Mouse (Mus musculus): ENCODE results near the gene Haao. TPM values are rescaled to one million over a fixed set of nuclear protein-coding genes. Genes with fewer than 3 reads are reported as not detected.

Haao gene
- total RNA-seq (2021): 0.43 and 3.8 TPM in 2 replicates
- long read RNA-seq, transcript Haao-201 (10 exons, 1,381 nt): major isoform, 114 of 157 reads
- long read RNA-seq, partial matches to known transcripts: 18 of 157 reads
- long read RNA-seq, other reads (novel, unspliced or antisense): 25 of 157 reads

- no peak for DNase-seq
Observed at GRCm38 (mm10) chr17:83847815-83848214, at the start of gene Haao. Haao (minus strand) TSS chr17:83847963.

- no peak for DNase-seq
Observed at GRCm38 (mm10) chr17:83897361-83897799, 49.6 kb upstream of the Haao start.

- no peak for DNase-seq
Observed at GRCm38 (mm10) chr17:83896723-83897122, 49.0 kb upstream of the Haao start.

GRCm38 (mm10) chr17:83895321-83895770 lies 47.6 kb upstream of the Haao start:
- no peak for DNase-seq

- DNase-seq: no peak
Observed at GRCm38 (mm10) chr17:83893134-83893533, 45.4 kb upstream of the Haao start.

- DNase-seq: no peak
Observed at GRCm38 (mm10) chr17:83891864-83892263, 44.1 kb upstream of the Haao start.

GRCm38 (mm10) chr17:83890373-83890696 lies 42.6 kb upstream of the Haao start:
- DNase-seq: no peak

GRCm38 (mm10) chr17:83889691-83890372 lies 42.1 kb upstream of the Haao start:
- peak; percentile 11 for DNase-seq

- no peak for DNase-seq
Observed at GRCm38 (mm10) chr17:83889329-83889690, 41.5 kb upstream of the Haao start.

GRCm38 (mm10) chr17:83887241-83887640 lies 39.5 kb upstream of the Haao start:
- no peak for DNase-seq

- no peak for DNase-seq
Observed at GRCm38 (mm10) chr17:83886395-83886794, 38.6 kb upstream of the Haao start.

- DNase-seq: no peak
Observed at GRCm38 (mm10) chr17:83885750-83886149, 38.0 kb upstream of the Haao start.

GRCm38 (mm10) chr17:83885021-83885582 lies 37.3 kb upstream of the Haao start:
- no peak for DNase-seq

- no peak for DNase-seq
Observed at GRCm38 (mm10) chr17:83882788-83883187, 35.0 kb upstream of the Haao start.

- no peak for DNase-seq
Observed at GRCm38 (mm10) chr17:83881071-83881470, 33.3 kb upstream of the Haao start.

- DNase-seq: no peak
Observed at GRCm38 (mm10) chr17:83880174-83880710, 32.5 kb upstream of the Haao start.

GRCm38 (mm10) chr17:83879631-83880030 lies 31.9 kb upstream of the Haao start:
- DNase-seq: no peak

GRCm38 (mm10) chr17:83874610-83875009 lies 26.8 kb upstream of the Haao start:
- no peak for DNase-seq

- no peak for DNase-seq
Observed at GRCm38 (mm10) chr17:83873363-83874141, 25.8 kb upstream of the Haao start.

- peak; percentile 73 for DNase-seq
Observed at GRCm38 (mm10) chr17:83872806-83873348, 25.1 kb upstream of the Haao start.

- DNase-seq: no peak
Observed at GRCm38 (mm10) chr17:83871354-83871753, 23.6 kb upstream of the Haao start.

- DNase-seq: no peak
Observed at GRCm38 (mm10) chr17:83870385-83870784, 22.6 kb upstream of the Haao start.

GRCm38 (mm10) chr17:83866582-83866981 lies 18.8 kb upstream of the Haao start:
- DNase-seq: no peak
